Mouse (Mus musculus) neural tube, embryonic 15.5 days (tissue): ENCODE results near the gene Tlr12. TPM values are rescaled to one million over a fixed set of nuclear protein-coding genes. Genes with fewer than 3 reads are reported as not detected.
A peak's percentile ranks its signal among the peaks of the same experiment; 100 is the strongest.
"Not testable (repeated sequence)": the region's sequence is repeated elsewhere in the genome, so short reads cannot be mapped to it uniquely, and the experiment has no call there.

Source experiments
- ATAC-seq: fragments of 200-750 bp; cut with Nextera tagmentation; 2 replicates; pipeline ENCODE4 v1.8.0; 2017; ENCODE audit warnings: mild to moderate bottlenecking, moderate TSS enrichment, moderate library complexity; ENCODE audit not compliant: low FRiP score
- H3K27ac ChIP-seq: fragments of 300-500 bp; sonication (generic); replicated peaks from 2 replicates; pipeline ENCODE4 v1.5.1; 2015; ENCODE audit warnings: mild to moderate bottlenecking, inconsistent platforms
- H3K27me3 ChIP-seq: fragments of 300-500 bp; sonication (generic); replicated peaks from 2 replicates; pipeline ENCODE4 v1.6.1; 2015; ENCODE audit warnings: inconsistent platforms
- H3K36me3 ChIP-seq: fragments of 300-500 bp; sonication (generic); 2 replicates; pipeline ENCODE4 v1.6.1; 2015; ENCODE audit warnings: inconsistent platforms
- H3K4me1 ChIP-seq: fragments of 300-500 bp; sonication (generic); 2 replicates; pipeline ENCODE4 v1.6.1; 2015; ENCODE audit warnings: inconsistent platforms
- H3K4me2 ChIP-seq: fragments of 300-500 bp; sonication (generic); 2 replicates; pipeline ENCODE4 v1.6.1; 2015; ENCODE audit warnings: inconsistent platforms, mild to moderate bottlenecking, moderate library complexity
- H3K4me3 ChIP-seq: fragments of 300-500 bp; sonication (generic); replicated peaks from 2 replicates; pipeline ENCODE4 v1.5.1; 2015; ENCODE audit warnings: mild to moderate bottlenecking, inconsistent platforms
- H3K9ac ChIP-seq: fragments of 300-500 bp; sonication (generic); replicated peaks from 2 replicates; pipeline ENCODE4 v1.6.1; 2015; ENCODE audit warnings: mild to moderate bottlenecking, inconsistent platforms
- H3K9me3 ChIP-seq: fragments of 300-500 bp; sonication (generic); replicated peaks from 2 replicates; pipeline ENCODE4 v1.6.1; 2016; ENCODE audit warnings: inconsistent platforms
- WGBS: fragments of 180-500 bp; shearing (Covaris S2); methylation state at CpG from one replicate; pipeline ENCODE4 v1.1.7; 2015; ENCODE audit warnings: mixed read lengths; 5-methylcytosine and 5-hydroxymethylcytosine counted together
- polyA plus RNA-seq: library from polyadenylated mRNA; unstranded; fragments of >200 nt; fragmentation: Nextera tagmentation; extraction: Ambion mirVana; gene quantifications from 2 replicates; pipeline ENCODE4 v1.2.1, GENCODE M21; 2015

Tlr12 gene
- 2.0 and 3.0 TPM in 2 replicates for polyA plus RNA-seq

GRCm38 (mm10) chr4:128618246-128618911 is at the start of gene Tlr12:
TSS of gene Tlr12 (minus strand) at chr4:128618619.
- 69% methylated on average over 15 of the region's 15 CpGs for WGBS
- H3K36me3 ChIP-seq: no peaks in the 10 kb centered on the region
- no peak within 1 kb of the TSS for H3K4me3 ChIP-seq
- H3K4me1 ChIP-seq: peaks cover 5% of the 10 kb centered on the region; the same call in 1 of the 2 replicates
- no peaks in the 10 kb centered on the region for H3K9me3 ChIP-seq
- ATAC-seq: no peak
- no peak within 1 kb of the TSS for H3K4me2 ChIP-seq
- no peak within 1 kb of the TSS for H3K27ac ChIP-seq
- no peaks in the 10 kb centered on the region for H3K27me3 ChIP-seq
- H3K9ac ChIP-seq: no peak within 1 kb of the TSS

- not testable (repeated sequence) for H3K27ac ChIP-seq, H3K9me3 ChIP-seq, H3K27me3 ChIP-seq, H3K4me2 ChIP-seq, H3K36me3 ChIP-seq, H3K4me3 ChIP-seq, H3K9ac ChIP-seq, ATAC-seq
- 75% methylated on average over 4 of the region's 4 CpGs for WGBS
- peaks cover 30% of the 10 kb centered on the region for H3K4me1 ChIP-seq
Measured at GRCm38 (mm10) chr4:128667195-128667594, 48.8 kb upstream of the Tlr12 start.

- not testable (repeated sequence) for H3K4me3 ChIP-seq, H3K9ac ChIP-seq, H3K4me2 ChIP-seq, H3K36me3 ChIP-seq, H3K27me3 ChIP-seq, ATAC-seq, H3K9me3 ChIP-seq
- 74% methylated on average over 7 of the region's 7 CpGs for WGBS
- H3K27ac ChIP-seq: 0 out of 2 replicates have a peak overlapping the region, but pooled peaks have one; percentile 1
- peaks cover 26% of the 10 kb centered on the region for H3K4me1 ChIP-seq
Measured at GRCm38 (mm10) chr4:128666362-128666761, 47.9 kb upstream of the Tlr12 start.

GRCm38 (mm10) chr4:128664002-128664401 is 45.6 kb upstream of the Tlr12 start:
- H3K4me2 ChIP-seq: no peak overlapping the region
- no peaks in the 10 kb centered on the region for H3K9me3 ChIP-seq
- 66% methylated on average over 3 of the region's 3 CpGs for WGBS
- ATAC-seq: no peak
- H3K36me3 ChIP-seq: no peaks in the 10 kb centered on the region
- no peak overlapping the region for H3K9ac ChIP-seq
- no peak overlapping the region for H3K4me3 ChIP-seq
- no peak overlapping the region for H3K27ac ChIP-seq
- no peaks in the 10 kb centered on the region for H3K27me3 ChIP-seq
- H3K4me1 ChIP-seq: peaks cover 17% of the 10 kb centered on the region

- no peaks in the 10 kb centered on the region for H3K9me3 ChIP-seq
- no peak overlapping the region for H3K4me3 ChIP-seq
- H3K36me3 ChIP-seq: no peaks in the 10 kb centered on the region
- H3K9ac ChIP-seq: no peak overlapping the region
- ATAC-seq: no peak
- H3K27me3 ChIP-seq: no peaks in the 10 kb centered on the region
- H3K4me1 ChIP-seq: peaks cover 27% of the 10 kb centered on the region
- 84% methylated on average over 8 of the region's 8 CpGs for WGBS
- no peak overlapping the region for H3K4me2 ChIP-seq
- H3K27ac ChIP-seq: no peak overlapping the region
Measured at GRCm38 (mm10) chr4:128661063-128661462, 42.6 kb upstream of the Tlr12 start.

GRCm38 (mm10) chr4:128660196-128660595 is 41.8 kb upstream of the Tlr12 start:
- Histone ChIP-seq H3K27ac (no peak overlapping the region), H3K4me1 (peaks cover 26% of the 10 kb centered on the region), H3K9me3 (no peaks in the 10 kb centered on the region), H3K36me3 (no peaks in the 10 kb centered on the region), H3K4me3 (no peak overlapping the region), H3K4me2 (no peak overlapping the region), H3K27me3 (no peaks in the 10 kb centered on the region), H3K9ac (no peak overlapping the region)
- ATAC-seq: no peak
- WGBS: 88% methylated on average over 8 of the region's 8 CpGs

- Histone ChIP-seq H3K4me1 (peaks cover 55% of the 10 kb centered on the region), H3K4me2 (peak overlapping the region; percentile 84), H3K27me3 (no peaks in the 10 kb centered on the region), H3K36me3 (no peaks in the 10 kb centered on the region), H3K27ac (peak overlapping the region; percentile 92), H3K9me3 (no peaks in the 10 kb centered on the region), H3K4me3 (peak overlapping the region; percentile 79), H3K9ac (peak overlapping the region; percentile 83)
- 0% methylated on average over 12 of the region's 12 CpGs for WGBS
- ATAC-seq: no peak
Measured at GRCm38 (mm10) chr4:128655446-128655845, 37.0 kb upstream of the Tlr12 start.

- under 1% methylated on average over 72 of the region's 85 CpGs for WGBS
- peak within 1 kb of the TSS; percentile 92 for H3K27ac ChIP-seq
- H3K4me2 ChIP-seq: peak within 1 kb of the TSS; percentile 84
- H3K4me1 ChIP-seq: peaks cover 55% of the 10 kb centered on the region
- no peaks in the 10 kb centered on the region for H3K36me3 ChIP-seq
- H3K27me3 ChIP-seq: no peaks in the 10 kb centered on the region
- no peaks in the 10 kb centered on the region for H3K9me3 ChIP-seq
- H3K4me3 ChIP-seq: peak within 1 kb of the TSS; percentile 79
- ATAC-seq: peak; percentile 96
- peak within 1 kb of the TSS; percentile 83 for H3K9ac ChIP-seq
Measured at GRCm38 (mm10) chr4:128654505-128655381, 36.3 kb upstream of the Tlr12 start, which contains the start of gene Phc2. TSS of gene Phc2 (plus strand) at chr4:128654702.

GRCm38 (mm10) chr4:128652584-128653298 is 34.3 kb upstream of the Tlr12 start:
- Histone ChIP-seq H3K4me1 (peaks cover 56% of the 10 kb centered on the region), H3K27ac (peak overlapping the region; percentile 62), H3K9me3 (no peaks in the 10 kb centered on the region), H3K27me3 (no peaks in the 10 kb centered on the region), H3K4me3 (no peak overlapping the region), H3K36me3 (no peaks in the 10 kb centered on the region), H3K4me2 (no peak overlapping the region), H3K9ac (no peak overlapping the region)
- WGBS: 6% methylated on average over 5 of the region's 5 CpGs
- ATAC-seq: 0 out of 2 replicates have a peak, but pooled peaks have one; percentile 6

- H3K9me3 ChIP-seq: no peaks in the 10 kb centered on the region
- no peaks in the 10 kb centered on the region for H3K36me3 ChIP-seq
- no peak overlapping the region for H3K9ac ChIP-seq
- H3K4me2 ChIP-seq: no peak overlapping the region
- peaks cover 46% of the 10 kb centered on the region for H3K4me1 ChIP-seq
- H3K4me3 ChIP-seq: no peak overlapping the region
- no peak for ATAC-seq
- H3K27ac ChIP-seq: peak overlapping the region; percentile 62; the same call in 1 of the 2 replicates
- 54% methylated on average over 3 of the region's 3 CpGs for WGBS
- H3K27me3 ChIP-seq: no peaks in the 10 kb centered on the region
Measured at GRCm38 (mm10) chr4:128651530-128651929, 33.1 kb upstream of the Tlr12 start.

GRCm38 (mm10) chr4:128648567-128649255 is 30.3 kb upstream of the Tlr12 start:
- Histone ChIP-seq H3K27me3 (no peaks in the 10 kb centered on the region), H3K4me3 (no peak overlapping the region), H3K9ac (no peak overlapping the region), H3K9me3 (no peaks in the 10 kb centered on the region), H3K36me3 (no peaks in the 10 kb centered on the region), H3K4me1 (peaks cover 30% of the 10 kb centered on the region), H3K4me2 (no peak overlapping the region), H3K27ac (no peak overlapping the region)
- ATAC-seq: no peak
- WGBS: 45% methylated on average over 8 of the region's 8 CpGs
